Mouse (Mus musculus): ENCODE results near the gene Slc17a8. TPM values are rescaled to one million over a fixed set of nuclear protein-coding genes. Genes with fewer than 3 reads are reported as not detected.
"Not testable (repeated sequence)": the region's sequence is repeated elsewhere in the genome, so short reads cannot be mapped to it uniquely, and the experiment has no call there.

The Slc17a8 gene
- total and polyA plus RNA-seq, 3 experiments: not detected

DNA sequence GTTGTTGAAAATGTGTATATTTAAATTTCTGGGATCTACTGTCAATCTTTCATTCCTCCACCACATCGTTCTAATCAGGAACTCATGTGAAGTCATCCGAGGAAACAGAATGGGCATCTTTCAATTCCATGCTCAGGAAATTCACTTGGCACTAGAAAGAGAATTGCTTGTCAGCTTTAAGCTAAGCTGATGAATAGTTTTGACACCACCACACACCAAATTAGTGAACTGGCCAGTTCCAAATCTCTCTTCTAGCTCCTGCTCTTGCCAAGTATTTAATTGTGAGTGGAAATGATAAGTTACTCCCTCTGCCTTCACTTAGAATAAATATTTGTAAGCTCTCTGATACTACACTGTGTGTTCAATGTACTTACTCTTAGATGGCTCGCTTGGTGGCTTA lies 61.7 kb downstream of the Slc17a8 start:
- H3K9me3 ChIP-seq (replicated peaks; ENCODE audit: insufficient read depth, low read length): no peaks in the 10 kb centered on the region
- no peaks in the 10 kb centered on the region for H3K36me3 ChIP-seq (ENCODE audit: control insufficient read depth in 1 of 2, insufficient read depth in 2 of 2, low read length in 2 of 2)
- DNase-seq (ENCODE audit: low read depth, low spot score): no peak
- H3K9ac ChIP-seq (ENCODE audit: control insufficient read depth, low read depth, low read length, poor library complexity, severe bottlenecking): no peak overlapping the region
- no peaks in the 10 kb centered on the region for H3K79me2 ChIP-seq (ENCODE audit: control insufficient read depth, insufficient read depth, low read length, poor library complexity)
- H3K27ac ChIP-seq (ENCODE audit: control insufficient read depth, low read depth, low read length): no peak overlapping the region
- H3K4me3 ChIP-seq (ENCODE audit: control insufficient read depth in 1 of 2, insufficient read depth in 1 of 2, low read depth in 2 of 2, low read length in 2 of 2): no peak overlapping the region
- TF ChIP-seq RCOR1 (IDR thresholded peaks at IDR 0.05; ENCODE audit: low read depth, low read length) (no peak), POLR2A (IDR thresholded peaks at IDR 0.05; ENCODE audit: control insufficient read depth in 1 of 2, insufficient read depth in 1 of 2, low read depth in 1 of 2, low read length in 2 of 2, poor library complexity in 1 of 2) (no peak), CHD1 (IDR thresholded peaks at IDR 0.05; ENCODE audit: low read depth, low read length) (no peak), MYC (IDR thresholded peaks at IDR 0.05; ENCODE audit: low read depth, low read length) (no peak)
- H3K4me1 ChIP-seq (ENCODE audit: control insufficient read depth in 1 of 2, insufficient read depth in 2 of 2, low read length in 2 of 2): no peaks in the 10 kb centered on the region
- no peaks in the 10 kb centered on the region; a peak in 1 of 4 replicates for H3K27me3 ChIP-seq (ENCODE audit: control insufficient read depth in 1 of 2, insufficient read depth in 2 of 2, low read length in 2 of 2)

DNA sequence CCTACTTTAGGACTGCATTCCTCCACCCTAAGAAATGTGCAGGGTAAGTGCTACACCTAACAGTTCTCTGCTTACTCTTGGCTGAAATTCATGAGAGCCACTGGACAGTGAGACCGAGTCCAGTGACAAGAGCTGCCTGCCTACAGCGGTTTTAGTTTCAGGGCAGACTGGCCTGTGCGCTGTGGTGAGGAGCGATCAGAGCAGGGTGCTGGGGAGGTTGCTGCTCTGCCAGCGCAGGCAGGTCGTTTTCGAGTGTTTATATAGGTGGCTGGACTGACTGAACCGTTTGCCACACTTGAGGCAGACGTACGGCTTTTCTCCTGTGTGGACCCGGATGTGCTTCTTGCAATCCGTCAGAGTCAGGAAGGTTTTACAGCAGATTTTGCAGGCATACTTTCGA lies 66.2 kb downstream of the Slc17a8 start:
- H3K4me1 ChIP-seq (ENCODE audit: control insufficient read depth in 1 of 2, insufficient read depth in 2 of 2, low read length in 2 of 2); DNase-seq (ENCODE audit: low read depth, low spot score); H3K4me3 ChIP-seq (ENCODE audit: control insufficient read depth in 1 of 2, insufficient read depth in 1 of 2, low read depth in 2 of 2, low read length in 2 of 2); H3K27ac ChIP-seq (ENCODE audit: control insufficient read depth, low read depth, low read length); H3K9ac ChIP-seq (ENCODE audit: control insufficient read depth, low read depth, low read length, poor library complexity, severe bottlenecking); H3K9me3 ChIP-seq (replicated peaks; ENCODE audit: insufficient read depth, low read length); H3K36me3 ChIP-seq (ENCODE audit: control insufficient read depth in 1 of 2, insufficient read depth in 2 of 2, low read length in 2 of 2); H3K79me2 ChIP-seq (ENCODE audit: control insufficient read depth, insufficient read depth, low read length, poor library complexity); H3K27me3 ChIP-seq (ENCODE audit: control insufficient read depth in 1 of 2, insufficient read depth in 2 of 2, low read length in 2 of 2): not testable (repeated sequence)

DNA sequence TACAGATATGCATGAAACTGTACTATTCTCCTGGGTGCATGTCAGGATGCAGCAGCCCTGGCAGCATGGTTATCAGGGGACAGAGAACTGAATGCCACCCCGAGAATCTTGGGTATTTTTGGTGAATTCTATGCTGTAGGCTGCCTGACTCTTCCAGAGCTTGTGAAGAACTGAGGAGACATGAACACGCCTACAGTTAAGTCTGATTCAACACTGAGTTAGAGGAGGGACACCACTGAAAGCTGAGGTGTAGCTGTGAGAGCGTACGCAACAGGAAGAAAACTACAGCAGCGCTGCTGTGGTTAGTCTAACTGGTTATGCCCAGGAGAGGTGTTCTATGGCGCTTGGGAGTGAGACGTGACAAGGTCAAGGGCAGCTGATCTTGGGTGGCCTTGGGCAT lies 67.2 kb downstream of the Slc17a8 start:
- H3K9ac ChIP-seq (ENCODE audit: control insufficient read depth, low read depth, low read length, poor library complexity, severe bottlenecking); DNase-seq (ENCODE audit: low read depth, low spot score); H3K27me3 ChIP-seq (ENCODE audit: control insufficient read depth in 1 of 2, insufficient read depth in 2 of 2, low read length in 2 of 2); H3K9me3 ChIP-seq (replicated peaks; ENCODE audit: insufficient read depth, low read length); H3K79me2 ChIP-seq (ENCODE audit: control insufficient read depth, insufficient read depth, low read length, poor library complexity); H3K27ac ChIP-seq (ENCODE audit: control insufficient read depth, low read depth, low read length); H3K36me3 ChIP-seq (ENCODE audit: control insufficient read depth in 1 of 2, insufficient read depth in 2 of 2, low read length in 2 of 2); H3K4me1 ChIP-seq (ENCODE audit: control insufficient read depth in 1 of 2, insufficient read depth in 2 of 2, low read length in 2 of 2); H3K4me3 ChIP-seq (ENCODE audit: control insufficient read depth in 1 of 2, insufficient read depth in 1 of 2, low read depth in 2 of 2, low read length in 2 of 2): not testable (repeated sequence)

DNA sequence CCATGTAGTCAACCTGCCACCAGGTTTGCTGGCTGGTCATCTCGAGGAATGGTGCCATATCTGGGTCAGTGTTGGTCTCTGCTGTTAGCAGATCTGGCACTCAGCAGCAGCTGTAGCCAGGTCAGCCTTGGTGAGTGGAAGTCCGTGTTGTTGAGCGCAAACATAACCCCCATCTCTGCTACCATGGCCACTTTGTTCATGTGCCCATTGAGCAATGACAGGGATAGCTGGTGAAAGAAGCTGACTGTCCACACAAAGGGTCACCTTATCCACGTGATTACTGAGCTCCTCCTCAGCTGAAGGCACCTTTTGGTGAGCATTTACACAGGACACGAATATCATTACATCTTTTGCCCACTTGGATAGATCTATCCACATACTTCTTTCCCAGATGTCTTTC lies 68.0 kb downstream of the Slc17a8 start:
- Histone ChIP-seq H3K27ac (ENCODE audit: control insufficient read depth, low read depth, low read length) (no peak overlapping the region), H3K36me3 (ENCODE audit: control insufficient read depth in 1 of 2, insufficient read depth in 2 of 2, low read length in 2 of 2) (no peaks in the 10 kb centered on the region), H3K9ac (ENCODE audit: control insufficient read depth, low read depth, low read length, poor library complexity, severe bottlenecking) (no peak overlapping the region), H3K9me3 (replicated peaks; ENCODE audit: insufficient read depth, low read length) (no peaks in the 10 kb centered on the region), H3K27me3 (ENCODE audit: control insufficient read depth in 1 of 2, insufficient read depth in 2 of 2, low read length in 2 of 2) (no peaks in the 10 kb centered on the region; a peak in 2 of 4 replicates), H3K79me2 (ENCODE audit: control insufficient read depth, insufficient read depth, low read length, poor library complexity) (no peaks in the 10 kb centered on the region), H3K4me1 (ENCODE audit: control insufficient read depth in 1 of 2, insufficient read depth in 2 of 2, low read length in 2 of 2) (no peaks in the 10 kb centered on the region), H3K4me3 (ENCODE audit: control insufficient read depth in 1 of 2, insufficient read depth in 1 of 2, low read depth in 2 of 2, low read length in 2 of 2) (no peak overlapping the region)
- no peak for TF ChIP-seq ZMIZ1 (IDR thresholded peaks at IDR 0.05; ENCODE audit: low read depth, low read length)
- no peak for TF ChIP-seq CTCF (IDR thresholded peaks at IDR 0.05 in 2 of 3, conservative IDR thresholded peaks at IDR 0.05 in 1 of 3; ENCODE audit: control insufficient read depth in 1 of 3, insufficient read depth in 1 of 3, low read depth in 2 of 3, low read length in 3 of 3, poor library complexity in 1 of 3, severe bottlenecking in 1 of 3)
- no peak for TF ChIP-seq MXI1 (IDR thresholded peaks at IDR 0.05; ENCODE audit: low read depth, low read length)
- no peak for TF ChIP-seq MAX (IDR thresholded peaks at IDR 0.05; ENCODE audit: low read length)
- no peak for TF ChIP-seq CHD1 (IDR thresholded peaks at IDR 0.05; ENCODE audit: low read depth, low read length)
- TF ChIP-seq BHLHE40 (IDR thresholded peaks at IDR 0.05; ENCODE audit: borderline replicate concordance, low read depth, low read length): no peak
- no peak for TF ChIP-seq MAFK (IDR thresholded peaks at IDR 0.05; ENCODE audit: borderline replicate concordance, low read depth, low read length)
- no peak for TF ChIP-seq HCFC1 (IDR thresholded peaks at IDR 0.05; ENCODE audit: low read depth, low read length)
- no peak for TF ChIP-seq UBTF (IDR thresholded peaks at IDR 0.05; ENCODE audit: borderline replicate concordance, insufficient read depth, low read depth, low read length)
- no peak for TF ChIP-seq POLR2AphosphoS2 (IDR thresholded peaks at IDR 0.05; ENCODE audit: low read length)
- TF ChIP-seq TBP (IDR thresholded peaks at IDR 0.05; ENCODE audit: low read depth, low read length): no peak
- no peak for TF ChIP-seq GATA1 (IDR thresholded peaks at IDR 0.05; ENCODE audit: low read depth, low read length)
- TF ChIP-seq ZC3H11A (IDR thresholded peaks at IDR 0.05; ENCODE audit: low read depth, low read length): no peak
- TF ChIP-seq SMC3 (IDR thresholded peaks at IDR 0.05; ENCODE audit: low read depth, low read length): no peak
- no peak for TF ChIP-seq NRF1 (IDR thresholded peaks at IDR 0.05; ENCODE audit: insufficient read depth, low read depth, low read length, poor library complexity, severe bottlenecking)
- no peak for DNase-seq (ENCODE audit: low read depth, low spot score)
